Mouse (Mus musculus) cerebellum, adult 2 months (tissue): ENCODE measurements around the gene Gpr55.

Source experiments
- CTCF ChIP-seq: fragments of 200-500 bp; IDR thresholded peaks from 2 replicates; pipeline ENCODE4 v1.5.1; 2011; ENCODE audit warnings: low read depth, mild to moderate bottlenecking, control low read depth, low read length, moderate library complexity, borderline replicate concordance; ENCODE audit not compliant: insufficient read depth
- POLR2A ChIP-seq: fragments of 200-500 bp; IDR thresholded peaks from 2 replicates; pipeline ENCODE4 v1.6.1; 2011; ENCODE audit warnings: low read length, control low read depth, borderline replicate concordance; ENCODE audit not compliant: insufficient read depth

- TF ChIP-seq CTCF (no peak), POLR2A (no peak)
These were observed 39.2 kb upstream of the Gpr55 start for GRCm38 (mm10) chr1:85999853-86000570.
